Mouse (Mus musculus): ENCODE measurements around the gene Kcmf1. TPM values are rescaled to one million over a fixed set of nuclear protein-coding genes. Genes with fewer than 3 reads are reported as not detected.

Kcmf1 gene
- total and polyA plus RNA-seq, 3 experiments: 95.7 to 185 (median 107) TPM

DNA sequence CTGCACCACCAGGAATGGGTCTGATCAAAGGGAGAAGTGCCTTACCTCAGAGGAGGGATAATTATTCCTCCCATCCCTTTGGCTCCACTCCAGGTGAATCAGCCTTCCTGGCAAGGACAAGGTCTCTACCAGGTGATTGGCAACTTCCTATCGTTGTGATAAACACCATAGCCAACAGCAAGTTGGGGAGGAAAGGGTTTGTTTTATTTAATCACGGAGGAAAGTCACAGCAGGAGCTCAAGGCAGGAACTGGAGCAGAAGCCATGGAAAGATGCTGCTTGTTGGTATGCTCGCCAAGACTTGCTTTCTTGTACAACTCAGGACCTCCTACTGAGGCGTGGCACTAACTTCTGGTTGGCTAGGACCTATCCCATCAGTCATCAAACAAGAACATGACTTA, 11.5 kb upstream of the Kcmf1 start:
- H3K27me3 ChIP-seq (ENCODE audit: control insufficient read depth, insufficient read depth, low read length): no peaks in the 10 kb centered on the region
- no peaks in the 10 kb centered on the region for H3K4me1 ChIP-seq (ENCODE audit: control insufficient read depth, insufficient read depth, low read length)
- H3K27ac ChIP-seq: no peak overlapping the region
- H3K36me3 ChIP-seq (ENCODE audit: control insufficient read depth, insufficient read depth, low read length): no peaks in the 10 kb centered on the region
- WGBS: 48% methylated on average over 4 of the region's 4 CpGs
- TF ChIP-seq CTCF (IDR thresholded peaks at IDR 0.05): no peak
- TF ChIP-seq EP300 (IDR thresholded peaks at IDR 0.05; ENCODE audit: insufficient read depth, low read depth, low read length): no peak
- TF ChIP-seq POLR2A (IDR thresholded peaks at IDR 0.05; ENCODE audit: insufficient read depth, low read depth, low read length): no peak
- no peaks in the 10 kb centered on the region for H3K79me2 ChIP-seq (replicated peaks; ENCODE audit: control insufficient read depth, insufficient read depth, low read length)
- no peak overlapping the region for H3K9ac ChIP-seq (ENCODE audit: low read depth, low read length)
- intact Hi-C loops (cut with DNase I): no loop called here
- H3K4me3 ChIP-seq: no peak overlapping the region
- DNase-seq: no peak

DNA sequence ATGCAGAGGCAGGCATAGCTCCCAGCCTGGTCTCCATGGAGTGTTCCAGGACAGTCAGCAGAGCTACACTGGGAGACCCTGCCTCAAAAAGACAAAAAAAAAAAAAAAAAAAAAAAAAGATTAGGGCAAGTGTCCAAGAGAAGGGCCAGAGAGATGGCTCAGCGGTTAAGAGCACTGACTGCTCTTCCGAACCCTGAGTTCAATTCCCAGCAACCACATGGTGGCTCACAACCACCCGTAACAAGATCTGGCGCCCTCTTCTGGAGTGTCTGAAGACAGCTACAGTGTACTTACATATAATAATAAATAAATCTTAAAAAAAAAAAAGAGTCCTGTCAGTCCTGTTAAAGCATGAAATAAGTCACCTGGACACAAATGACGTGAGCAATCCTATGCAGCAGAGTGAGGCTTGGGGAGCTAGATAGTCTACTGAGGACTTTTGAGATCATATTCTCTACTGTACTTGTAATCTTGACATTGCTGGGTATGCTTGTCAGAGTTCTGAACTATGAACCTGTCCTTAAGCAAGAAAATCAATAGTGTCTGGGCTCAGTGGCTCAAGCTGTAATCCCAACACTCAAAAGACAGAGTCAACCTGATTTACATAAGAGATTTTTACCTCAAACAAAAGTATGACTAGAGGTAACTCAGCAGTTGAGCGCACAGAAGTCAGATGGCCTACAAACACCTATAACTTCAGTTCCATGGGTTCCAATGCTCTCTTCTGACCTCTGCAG, 2.6 kb upstream of the Kcmf1 start:
- intact Hi-C loops (cut with DNase I): no loop called here
- TF ChIP-seq EP300 (IDR thresholded peaks at IDR 0.05; ENCODE audit: insufficient read depth, low read depth, low read length): no peak
- TF ChIP-seq CTCF (IDR thresholded peaks at IDR 0.05): peak; percentile 41
- Histone ChIP-seq H3K9ac (ENCODE audit: low read depth, low read length) (no peak overlapping the region), H3K27ac (no peak overlapping the region), H3K4me3 (no peak overlapping the region), H3K27me3 (ENCODE audit: control insufficient read depth, insufficient read depth, low read length) (no peaks in the 10 kb centered on the region), H3K79me2 (replicated peaks; ENCODE audit: control insufficient read depth, insufficient read depth, low read length) (peaks cover 2% of the 10 kb centered on the region), H3K4me1 (ENCODE audit: control insufficient read depth, insufficient read depth, low read length) (peaks cover 2% of the 10 kb centered on the region), H3K36me3 (ENCODE audit: control insufficient read depth, insufficient read depth, low read length) (peaks cover 4% of the 10 kb centered on the region)
- no peak for DNase-seq
- 89% methylated on average over 6 of the region's 6 CpGs for WGBS

- intact Hi-C loops (cut with DNase I): no loop called here
- 56% methylated on average over 7 of the region's 7 CpGs for WGBS
- H3K27ac ChIP-seq: no peak overlapping the region; the same call in 1 of the 2 replicates
- peaks cover 7% of the 10 kb centered on the region for H3K79me2 ChIP-seq (replicated peaks; ENCODE audit: control insufficient read depth, insufficient read depth, low read length)
- TF ChIP-seq CTCF (IDR thresholded peaks at IDR 0.05): no peak
- no peak for TF ChIP-seq POLR2A (IDR thresholded peaks at IDR 0.05; ENCODE audit: insufficient read depth, low read depth, low read length)
- TF ChIP-seq EP300 (IDR thresholded peaks at IDR 0.05; ENCODE audit: insufficient read depth, low read depth, low read length): no peak
- H3K36me3 ChIP-seq (ENCODE audit: control insufficient read depth, insufficient read depth, low read length): peaks cover 14% of the 10 kb centered on the region
- H3K27me3 ChIP-seq (ENCODE audit: control insufficient read depth, insufficient read depth, low read length): no peaks in the 10 kb centered on the region
- no peak overlapping the region for H3K9ac ChIP-seq (ENCODE audit: low read depth, low read length)
- H3K4me1 ChIP-seq (ENCODE audit: control insufficient read depth, insufficient read depth, low read length): peaks cover 8% of the 10 kb centered on the region
- no peak for DNase-seq
- H3K4me3 ChIP-seq: no peak overlapping the region; the same call in 1 of the 2 replicates
Measured at GRCm38 (mm10) chr6:72900952-72901351, 1.2 kb upstream of the Kcmf1 start.

GRCm38 (mm10) chr6:72899201-72899780, 488 bp downstream of the Kcmf1 start:
- WGBS: under 1% methylated on average over 67 of the region's 85 CpGs
- Histone ChIP-seq H3K9ac (ENCODE audit: low read depth, low read length) (peak overlapping the region; percentile 95), H3K79me2 (replicated peaks; ENCODE audit: control insufficient read depth, insufficient read depth, low read length) (peaks cover 12% of the 10 kb centered on the region), H3K27me3 (ENCODE audit: control insufficient read depth, insufficient read depth, low read length) (no peaks in the 10 kb centered on the region), H3K4me3 (peak overlapping the region; percentile 73), H3K36me3 (ENCODE audit: control insufficient read depth, insufficient read depth, low read length) (peaks cover 24% of the 10 kb centered on the region), H3K27ac (peak overlapping the region; percentile 94), H3K4me1 (ENCODE audit: control insufficient read depth, insufficient read depth, low read length) (peaks cover 16% of the 10 kb centered on the region)
- TF ChIP-seq EP300 (IDR thresholded peaks at IDR 0.05; ENCODE audit: insufficient read depth, low read depth, low read length): no peak
- no peak for TF ChIP-seq CTCF (IDR thresholded peaks at IDR 0.05)
- TF ChIP-seq POLR2A (IDR thresholded peaks at IDR 0.05; ENCODE audit: insufficient read depth, low read depth, low read length): no peak
- intact Hi-C loops (cut with DNase I): loop anchor here (5.0 kb wide), 1 partner anchor 47 kb away; no protein-coding TSS in a partner anchor
- peak in 1 of 2 experiments; percentile 86 for DNase-seq

- H3K27ac ChIP-seq: peak overlapping the region; percentile 94
- peak overlapping the region; percentile 95 for H3K9ac ChIP-seq (ENCODE audit: low read depth, low read length)
- peak; percentile 81 to 82 for DNase-seq
- intact Hi-C loops (cut with DNase I): loop anchor here (5.0 kb wide), 1 partner anchor 46 kb away; no protein-coding TSS in a partner anchor
- H3K36me3 ChIP-seq (ENCODE audit: control insufficient read depth, insufficient read depth, low read length): peaks cover 24% of the 10 kb centered on the region
- no peaks in the 10 kb centered on the region for H3K27me3 ChIP-seq (ENCODE audit: control insufficient read depth, insufficient read depth, low read length)
- peak overlapping the region; percentile 73 for H3K4me3 ChIP-seq
- H3K79me2 ChIP-seq (replicated peaks; ENCODE audit: control insufficient read depth, insufficient read depth, low read length): peaks cover 12% of the 10 kb centered on the region
- 1% methylated on average over 55 of the region's 71 CpGs for WGBS
- no peak for TF ChIP-seq CTCF (IDR thresholded peaks at IDR 0.05)
- TF ChIP-seq POLR2A (IDR thresholded peaks at IDR 0.05; ENCODE audit: insufficient read depth, low read depth, low read length): no peak
- no peak for TF ChIP-seq EP300 (IDR thresholded peaks at IDR 0.05; ENCODE audit: insufficient read depth, low read depth, low read length)
- H3K4me1 ChIP-seq (ENCODE audit: control insufficient read depth, insufficient read depth, low read length): peaks cover 19% of the 10 kb centered on the region
Measured at GRCm38 (mm10) chr6:72898244-72899200, 1.3 kb downstream of the Kcmf1 start.

Data from heart, adult 2 months (tissue).